Mouse (Mus musculus) adrenal gland, postnatal 10 days (tissue): ENCODE results near the gene Pcnx. TPM values are rescaled to one million over a fixed set of nuclear protein-coding genes. Genes with fewer than 3 reads are reported as not detected.
"Not testable (repeated sequence)": the region's sequence is repeated elsewhere in the genome, so short reads cannot be mapped to it uniquely, and the experiment has no call there.

Experiments
- DNase-seq: peaks from one replicate; pipeline ENCODE4 v3.0.0; 2021; ENCODE audit warnings: mixed read lengths
- total RNA-seq, 2 experiments: library from RNA; stranded (reverse); gene quantifications; 2 replicates each; pipeline ENCODE4 v1.2.3; 2021

The Pcnx gene
- total RNA-seq, 2 experiments from 2014 or later: 46.5 to 52.0 TPM

DNA sequence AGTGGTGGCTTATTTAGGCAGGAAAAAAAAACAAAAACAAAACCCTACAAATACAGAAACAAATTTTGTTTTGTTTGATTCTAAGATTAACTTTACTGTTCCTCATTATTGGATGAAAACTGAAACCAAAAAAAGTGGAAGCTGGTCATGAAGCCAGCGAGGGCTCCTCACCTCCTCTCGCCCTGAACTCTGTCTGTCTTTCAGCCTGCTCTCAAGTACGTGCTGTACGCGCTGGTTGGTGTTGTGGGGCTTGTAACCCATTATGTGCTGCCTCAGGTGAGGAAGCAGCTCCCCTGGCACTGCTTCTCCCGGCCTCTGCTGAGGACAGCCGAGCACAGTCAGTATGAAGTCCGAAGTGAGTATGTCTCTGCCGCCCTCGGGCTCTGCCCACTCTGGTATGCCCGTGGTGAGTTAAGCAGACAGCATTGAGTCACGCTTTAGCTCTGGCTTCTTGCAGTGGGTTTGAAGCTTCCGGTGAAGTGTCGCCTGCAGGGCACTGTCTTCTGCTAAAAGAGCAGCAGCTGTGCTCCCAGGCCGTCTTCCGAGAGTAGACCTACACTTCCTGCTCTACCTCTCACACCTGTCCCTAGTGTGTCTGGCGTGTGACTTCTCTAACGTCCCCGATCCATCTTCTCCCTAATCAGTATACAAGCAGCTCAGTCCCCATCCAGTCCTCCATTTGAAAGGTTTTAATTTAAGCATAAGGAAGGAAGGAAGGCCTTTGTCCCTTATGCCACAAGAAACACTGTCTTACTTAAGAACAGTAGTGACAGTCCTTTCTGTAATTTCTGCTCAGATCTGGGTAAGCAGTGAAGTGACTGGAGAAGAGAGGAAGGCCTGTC, 111.4 kb downstream of the Pcnx start:
- DNase-seq: no peak

DNA sequence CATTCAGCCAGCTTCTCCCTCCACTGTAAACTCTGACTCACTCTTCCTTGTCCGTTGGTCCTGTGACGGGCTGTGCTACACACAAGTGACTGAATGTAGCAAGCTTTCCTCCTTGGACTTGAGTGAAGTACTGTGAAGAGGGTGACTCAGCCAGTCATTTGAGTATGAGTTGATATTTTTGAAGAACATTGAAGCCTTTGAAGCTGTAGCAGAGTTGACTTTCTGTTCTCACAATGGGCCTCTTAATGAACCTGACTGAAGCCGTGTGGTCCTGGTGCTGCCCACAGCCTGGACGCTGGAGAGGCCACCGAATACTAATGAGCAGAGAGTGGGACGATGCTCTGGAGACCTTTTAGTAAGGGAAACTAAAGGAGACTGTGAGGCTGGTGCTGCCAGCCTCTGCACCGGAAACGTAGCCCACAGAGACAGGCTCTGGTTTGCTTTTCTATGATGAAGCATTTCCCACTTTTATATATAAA, 112.1 kb downstream of the Pcnx start:
- no peak for DNase-seq

DNA sequence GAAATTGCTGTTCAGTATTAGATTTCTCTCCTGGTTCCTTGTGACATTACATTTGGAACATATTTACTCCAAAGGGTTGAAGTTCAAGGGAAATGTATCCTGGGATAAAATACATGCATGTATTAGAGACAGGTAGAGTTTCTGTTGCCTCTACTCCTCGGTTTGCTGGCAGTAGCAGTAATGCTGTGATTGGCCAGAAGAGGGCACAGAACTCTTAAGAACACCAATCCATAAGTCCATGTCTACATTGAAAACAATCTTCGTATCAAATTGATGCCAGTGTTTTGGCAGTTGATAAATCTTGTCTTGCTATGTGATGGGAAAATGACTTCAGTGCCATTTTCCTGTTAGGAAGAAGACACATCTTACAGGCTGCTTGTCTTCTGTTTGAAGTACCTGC, 115.0 kb downstream of the Pcnx start:
- no peak for DNase-seq

DNA sequence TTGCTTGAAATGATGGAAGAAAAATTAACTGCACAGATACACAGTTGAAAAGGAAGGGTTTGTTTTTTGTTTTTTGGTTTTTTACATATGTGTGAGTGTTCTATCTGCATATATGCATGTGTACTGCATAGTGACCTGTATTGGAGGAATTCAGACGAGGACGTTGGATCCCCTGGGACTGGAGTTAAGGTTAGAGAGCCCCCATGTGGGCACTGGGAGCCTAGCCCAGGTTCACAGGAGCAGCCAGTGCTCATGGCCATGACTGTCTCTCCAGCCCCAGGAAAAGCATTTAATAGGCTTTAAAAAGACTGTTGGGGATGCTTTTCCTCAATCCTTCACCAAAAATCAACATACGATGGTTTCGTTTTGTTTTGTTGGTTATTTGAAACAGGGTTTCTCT, 117.5 kb downstream of the Pcnx start:
- no peak for DNase-seq

DNA sequence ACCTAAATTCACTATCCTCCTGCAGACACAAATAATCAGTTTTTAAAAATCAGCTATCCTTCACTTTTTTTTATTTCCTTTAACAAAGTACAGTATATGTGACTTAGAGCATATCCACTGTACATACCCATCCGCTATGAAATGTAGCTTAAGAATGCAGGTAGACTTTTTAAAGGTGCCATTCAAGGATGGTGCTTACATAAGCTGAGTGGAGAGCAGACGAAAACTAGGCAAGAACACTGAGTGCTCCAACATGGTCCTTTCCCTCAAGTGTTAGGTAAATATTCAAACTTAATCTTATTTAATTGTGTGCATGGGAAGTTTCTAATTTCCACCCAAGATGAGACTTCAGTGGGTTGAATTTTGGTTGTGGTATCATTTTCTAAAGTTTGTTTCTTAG, 119.5 kb downstream of the Pcnx start:
- DNase-seq: no peak

DNA sequence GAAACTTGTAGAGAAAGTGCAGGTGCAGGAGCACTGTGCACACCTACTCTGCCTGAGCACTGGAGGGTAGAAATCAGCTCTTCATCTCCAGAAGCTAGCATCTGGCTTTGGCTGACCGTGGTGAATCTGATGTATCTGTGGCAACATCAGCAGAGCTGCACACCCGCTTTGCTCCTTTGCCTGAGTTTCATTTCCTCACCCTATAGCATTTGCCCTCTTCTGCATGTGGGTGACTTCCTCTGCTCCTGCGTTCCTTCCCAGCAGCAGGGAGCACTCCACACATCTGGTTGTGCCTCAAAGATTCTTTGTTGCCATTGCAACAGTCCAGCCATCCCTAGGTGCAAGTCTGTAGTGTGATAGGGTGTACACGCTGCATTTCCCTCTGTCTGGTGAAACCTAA, 132.3 kb downstream of the Pcnx start:
- DNase-seq: no peak

DNA sequence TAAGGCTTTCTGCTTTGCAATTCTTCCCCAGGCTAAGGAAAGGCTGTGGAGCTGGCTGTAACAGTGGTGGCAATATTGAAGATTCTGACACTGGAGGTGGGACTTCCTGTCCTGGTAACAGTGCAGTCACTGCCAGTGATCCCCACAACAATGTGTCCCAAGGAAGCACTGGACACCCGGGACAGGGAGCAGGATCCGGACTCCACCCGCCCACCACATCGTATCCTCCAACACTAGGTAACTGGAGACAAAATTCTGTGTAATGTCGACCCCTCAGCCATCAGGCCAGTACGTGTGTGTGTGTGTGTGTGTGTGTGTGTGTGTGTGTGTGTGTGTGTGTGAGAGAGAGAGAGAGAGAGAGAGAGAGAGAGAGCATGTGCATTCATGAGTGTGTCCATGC, 133.2 kb downstream of the Pcnx start:
- DNase-seq: no peak

DNA sequence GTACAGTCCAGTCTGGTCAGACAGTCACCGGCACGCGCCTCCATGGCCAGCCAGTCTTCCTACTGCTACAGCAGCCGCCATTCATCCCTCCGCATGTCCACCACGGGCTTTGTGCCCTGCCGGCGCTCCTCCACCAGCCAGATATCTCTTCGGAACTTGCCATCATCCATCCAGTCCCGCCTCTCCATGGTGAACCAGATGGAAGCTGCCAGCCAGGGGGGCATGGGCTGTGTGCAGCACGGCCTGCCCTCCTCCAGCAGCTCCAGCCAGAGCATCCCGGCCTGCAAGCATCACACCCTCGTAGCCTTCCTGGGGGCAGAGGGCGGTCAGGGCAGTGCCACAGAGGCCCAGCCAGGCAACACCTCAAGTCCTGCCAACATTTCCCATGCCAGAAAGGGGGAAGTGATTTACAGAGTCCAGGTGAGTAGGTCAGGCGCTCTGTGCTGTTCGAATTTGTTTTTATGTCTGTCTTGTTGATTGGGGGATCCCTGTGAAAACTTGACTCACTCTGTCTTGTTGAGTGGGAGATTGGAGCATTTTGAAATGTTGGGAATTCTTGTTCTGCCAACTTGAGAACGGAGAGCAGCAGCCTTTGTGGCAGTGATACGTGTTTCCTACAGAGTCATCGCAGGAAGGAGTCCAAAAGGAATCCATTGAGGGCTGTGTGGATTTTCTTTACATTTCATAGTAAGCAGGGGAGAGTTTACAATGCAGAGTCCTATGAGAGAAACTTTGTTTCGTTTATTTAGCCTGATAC, 135.3 kb downstream of the Pcnx start:
- no peak for DNase-seq

DNA sequence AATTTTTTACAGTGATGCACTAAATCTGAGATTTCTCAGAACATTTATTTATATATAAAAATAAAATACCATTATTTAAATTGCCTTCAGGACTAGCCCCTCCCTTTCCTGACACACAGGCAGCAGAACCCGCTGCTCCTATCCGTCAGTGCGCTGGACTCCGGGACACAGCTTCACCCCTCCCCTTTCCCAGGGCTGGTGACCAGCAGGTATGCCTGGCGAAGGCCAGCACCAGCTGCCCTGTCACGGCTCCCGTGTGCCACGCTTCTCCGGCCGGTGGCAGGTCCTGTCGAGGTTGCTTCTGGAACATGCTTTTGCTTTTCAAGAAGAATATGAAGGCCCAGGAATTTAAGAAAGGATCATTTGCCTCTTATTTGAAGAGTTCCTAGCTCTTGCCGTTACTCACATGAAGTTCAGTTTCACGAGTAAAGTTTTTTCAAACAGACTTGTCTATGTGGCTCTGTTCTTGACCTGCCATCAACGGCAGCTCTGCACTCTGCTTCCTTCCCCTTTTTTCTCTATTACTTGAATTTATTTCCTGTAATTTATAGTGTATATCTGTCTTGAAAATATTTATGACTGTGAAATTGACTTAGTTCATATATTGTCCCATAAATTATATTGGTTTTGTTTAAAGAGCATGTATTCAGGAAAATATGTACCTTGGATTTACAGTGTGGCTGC, 137.0 kb downstream of the Pcnx start:
- DNase-seq: no peak

DNA sequence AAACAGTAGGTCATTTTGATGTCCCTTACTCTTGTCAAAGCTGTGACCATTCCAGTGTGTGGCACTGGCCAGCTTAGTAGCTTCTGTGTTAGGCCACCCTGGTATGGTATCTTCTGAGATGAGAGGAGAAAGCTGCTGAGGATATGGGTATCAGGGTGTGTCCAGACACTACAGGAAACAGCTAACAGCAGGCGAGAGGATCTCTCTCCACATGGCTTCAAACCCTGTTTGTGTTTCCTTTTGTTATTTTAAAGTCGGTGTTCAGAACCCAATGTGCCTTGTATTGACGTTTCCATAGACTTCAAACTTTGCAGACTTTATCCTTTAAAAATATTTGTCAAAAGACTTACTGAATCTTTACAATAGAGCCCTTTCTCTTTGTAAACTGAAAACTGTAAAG, 137.7 kb downstream of the Pcnx start:
- no peak for DNase-seq

DNA sequence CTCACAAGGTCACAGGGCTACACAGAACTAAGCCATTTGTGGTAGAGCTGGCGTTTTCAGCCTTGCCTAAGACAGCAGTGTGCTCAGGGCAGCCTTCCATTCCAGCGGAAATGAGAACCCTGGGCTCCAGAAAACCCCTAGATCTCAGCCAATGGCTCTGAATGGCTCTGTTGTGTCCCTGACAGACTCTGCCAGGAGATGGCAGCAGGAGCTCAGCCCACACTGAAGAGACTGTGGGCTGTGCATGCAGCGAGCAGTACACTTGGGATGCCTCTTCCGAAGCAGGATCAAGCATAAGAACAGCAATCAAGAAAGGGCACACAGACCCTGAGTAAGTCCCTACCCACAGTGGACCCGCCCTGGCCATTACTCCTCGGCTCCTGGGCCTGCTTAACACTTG, 142.9 kb downstream of the Pcnx start:
- not testable (repeated sequence) for DNase-seq

DNA sequence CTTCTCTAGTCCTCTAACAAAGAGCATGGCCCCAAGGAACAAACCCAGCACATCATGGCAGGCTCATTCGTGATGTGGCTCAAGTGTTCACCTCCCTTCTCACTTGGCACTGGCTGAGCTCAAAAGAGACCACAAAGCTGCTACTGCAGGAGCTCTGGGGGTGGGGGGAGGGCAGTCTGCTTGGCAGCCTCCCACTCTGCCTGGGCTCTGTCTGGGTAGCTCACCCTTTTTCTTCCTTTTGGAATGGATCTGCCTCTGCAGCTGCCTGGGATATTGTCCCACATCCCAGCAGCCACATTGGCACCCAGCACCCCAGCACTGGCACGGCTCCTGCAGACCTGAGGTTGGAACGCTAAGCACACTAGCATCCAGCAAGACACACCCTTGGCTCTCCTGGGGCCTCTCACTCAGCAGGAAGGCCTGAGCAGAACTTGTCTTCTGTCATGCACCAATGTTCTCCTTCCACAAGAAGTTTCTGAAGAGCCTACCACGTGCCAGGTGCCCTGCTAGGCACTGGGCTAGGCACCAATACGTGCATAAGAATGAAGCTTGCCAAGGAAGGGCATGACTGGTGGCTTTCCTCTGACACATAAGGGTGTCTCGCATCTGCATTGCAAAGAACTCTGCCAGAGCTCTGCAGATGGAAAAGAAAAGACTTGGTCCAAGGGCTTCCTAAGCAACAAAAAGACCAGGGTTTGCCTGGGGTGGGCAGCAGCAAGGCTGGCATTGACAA, 166.2 kb downstream of the Pcnx start:
- not testable (repeated sequence) for DNase-seq

DNA sequence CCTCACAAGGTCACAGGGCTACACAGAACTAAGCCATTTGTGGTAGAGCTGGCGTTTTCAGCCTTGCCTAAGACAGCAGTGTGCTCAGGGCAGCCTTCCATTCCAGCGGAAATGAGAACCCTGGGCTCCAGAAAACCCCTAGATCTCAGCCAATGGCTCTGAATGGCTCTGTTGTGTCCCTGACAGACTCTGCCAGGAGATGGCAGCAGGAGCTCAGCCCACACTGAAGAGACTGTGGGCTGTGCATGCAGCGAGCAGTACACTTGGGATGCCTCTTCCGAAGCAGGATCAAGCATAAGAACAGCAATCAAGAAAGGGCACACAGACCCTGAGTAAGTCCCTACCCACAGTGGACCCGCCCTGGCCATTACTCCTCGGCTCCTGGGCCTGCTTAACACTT, 173.7 kb downstream of the Pcnx start:
- DNase-seq: not testable (repeated sequence)

DNA sequence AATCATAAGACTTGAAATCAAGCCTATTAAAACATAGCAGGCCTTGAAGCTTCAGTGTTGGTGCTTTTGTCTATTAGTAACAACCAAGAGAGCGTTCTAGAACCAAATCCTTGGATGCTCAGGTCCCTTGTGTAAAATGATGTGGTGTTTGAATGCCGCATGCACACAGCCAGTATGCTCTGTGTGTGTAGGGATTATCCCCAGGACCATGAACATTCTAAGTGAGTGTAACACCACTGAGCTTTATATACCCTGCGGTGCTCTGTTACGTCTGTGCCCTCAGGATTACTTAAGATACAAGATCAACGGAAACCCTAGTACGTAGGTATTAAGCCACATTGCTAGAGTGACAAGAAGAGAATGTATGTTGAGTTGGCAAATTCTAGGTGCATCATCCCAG, 174.2 kb downstream of the Pcnx start:
- not testable (repeated sequence) for DNase-seq

DNA sequence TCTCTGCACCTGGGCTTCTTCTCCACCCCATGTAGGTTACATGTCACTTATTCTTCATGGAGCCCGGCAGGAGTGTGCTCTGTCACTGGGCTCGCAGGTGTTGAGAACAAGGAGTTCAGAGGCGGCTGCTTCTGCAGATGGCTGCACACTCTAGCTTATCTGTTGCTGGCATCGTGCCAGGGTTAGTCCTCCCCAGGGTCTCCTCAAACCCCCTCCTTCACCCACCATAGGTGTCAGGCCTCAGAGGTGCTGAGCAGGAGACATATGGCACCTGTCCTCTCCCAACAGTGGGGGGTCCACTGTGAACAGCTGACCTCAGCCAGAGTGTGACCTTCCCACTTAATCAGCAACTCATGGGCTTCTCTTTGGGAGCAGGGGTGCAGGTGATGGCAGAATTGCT, 184.3 kb downstream of the Pcnx start:
- DNase-seq: not testable (repeated sequence)

Other genes starting within 250 kb of the Pcnx start
- gene Ttc9, start 228.8 kb upstream of the Pcnx start, total RNA-seq: 1 to 10 TPM; 3.6 to 6.8 TPM
- 1 to 10 TPM; 1.1 to 2.0 TPM for gene Map3k9, start 78.8 kb upstream of the Pcnx start, total RNA-seq